Mouse (Mus musculus) limb, embryonic 10.5 days (tissue): Measurements from ENCODE around the gene Slc22a12. TPM values are rescaled to one million over a fixed set of nuclear protein-coding genes. Genes with fewer than 3 reads are reported as not detected.

Source experiments
- DNase-seq: peaks from one replicate; pipeline ENCODE4 v3.0.0-alpha.2; 2017; ENCODE audit warnings: low spot score
- H3K27ac ChIP-seq: fragments of 300-500 bp; sonication (generic); 2 replicates; pipeline ENCODE4 v1.5.1; 2016; ENCODE audit warnings: mild to moderate bottlenecking
- H3K27me3 ChIP-seq: fragments of 300-500 bp; sonication (generic); 2 replicates; pipeline ENCODE4 v1.6.1; 2016; ENCODE audit warnings: low read depth, mild to moderate bottlenecking; ENCODE audit not compliant: poor library complexity, severe bottlenecking
- H3K36me3 ChIP-seq: fragments of 300-500 bp; sonication (generic); 2 replicates; pipeline ENCODE4 v1.6.1; 2016; ENCODE audit warnings: mild to moderate bottlenecking, moderate library complexity
- H3K4me1 ChIP-seq: fragments of 300-500 bp; sonication (generic); 2 replicates; pipeline ENCODE4 v1.6.1; 2016
- H3K4me3 ChIP-seq: fragments of 300-500 bp; sonication (generic); 2 replicates; pipeline ENCODE4 v1.5.1; 2016; ENCODE audit warnings: mild to moderate bottlenecking, moderate library complexity
- H3K9me3 ChIP-seq: fragments of 300-500 bp; sonication (generic); replicated peaks from 2 replicates; pipeline ENCODE4 v1.6.1; 2016; ENCODE audit warnings: mild to moderate bottlenecking
- WGBS: fragments of 180-500 bp; shearing (Covaris S2); methylation state at CpG from one replicate; pipeline ENCODE4 v1.1.7; 2016; 5-methylcytosine and 5-hydroxymethylcytosine counted together
- polyA plus RNA-seq: library from polyadenylated mRNA; unstranded; fragments of >200 nt; fragmentation: Nextera tagmentation; extraction: Ambion mirVana; gene quantifications from 2 replicates; pipeline ENCODE4 v1.2.1, GENCODE M21; 2016

The Slc22a12 gene
- polyA plus RNA-seq, 1 experiment from 2014 or later: not detected

GRCm38 (mm10) chr19:6503926-6504655 lies 38.7 kb downstream of the Slc22a12 start:
- Histone ChIP-seq H3K9me3 (no peaks in the 10 kb centered on the region), H3K27ac (no peak overlapping the region), H3K36me3 (no peaks in the 10 kb centered on the region), H3K4me3 (no peak overlapping the region), H3K27me3 (peaks cover 94% of the 10 kb centered on the region), H3K4me1 (peaks cover 16% of the 10 kb centered on the region)
- 35% methylated on average over 16 of the region's 16 CpGs for WGBS
- DNase-seq: no peak

GRCm38 (mm10) chr19:6502543-6503319 lies 40.1 kb downstream of the Slc22a12 start:
- WGBS: 4% methylated on average over 20 of the region's 20 CpGs
- 0 out of 2 replicates have a peak overlapping the region, but pooled peaks have one; percentile 64 for H3K27ac ChIP-seq
- H3K27me3 ChIP-seq: peaks cover 100% of the 10 kb centered on the region
- H3K4me3 ChIP-seq: peak overlapping the region; percentile 53
- no peaks in the 10 kb centered on the region for H3K9me3 ChIP-seq
- no peaks in the 10 kb centered on the region for H3K36me3 ChIP-seq
- peak; percentile 88 for DNase-seq
- H3K4me1 ChIP-seq: peaks cover 23% of the 10 kb centered on the region

- Histone ChIP-seq H3K27ac (0 out of 2 replicates have a peak overlapping the region, but pooled peaks have one; percentile 64), H3K27me3 (peaks cover 100% of the 10 kb centered on the region), H3K9me3 (no peaks in the 10 kb centered on the region), H3K4me1 (peaks cover 29% of the 10 kb centered on the region), H3K4me3 (peak overlapping the region; percentile 53), H3K36me3 (no peaks in the 10 kb centered on the region)
- peak; percentile 60 for DNase-seq
- under 1% methylated on average over 25 of the region's 25 CpGs for WGBS
Measured at GRCm38 (mm10) chr19:6502035-6502541, 40.7 kb downstream of the Slc22a12 start.

- Histone ChIP-seq H3K4me1 (peaks cover 37% of the 10 kb centered on the region), H3K36me3 (no peaks in the 10 kb centered on the region), H3K27me3 (peaks cover 100% of the 10 kb centered on the region), H3K27ac (no peak overlapping the region), H3K4me3 (no peak overlapping the region), H3K9me3 (no peaks in the 10 kb centered on the region)
- DNase-seq: no peak
- WGBS: 37% methylated on average over 2 of the region's 2 CpGs
Measured at GRCm38 (mm10) chr19:6500636-6501025, 42.2 kb downstream of the Slc22a12 start.

- Histone ChIP-seq H3K27me3 (peaks cover 100% of the 10 kb centered on the region), H3K4me3 (no peak overlapping the region), H3K27ac (no peak overlapping the region), H3K36me3 (no peaks in the 10 kb centered on the region), H3K9me3 (no peaks in the 10 kb centered on the region), H3K4me1 (peaks cover 37% of the 10 kb centered on the region)
- WGBS: 56% methylated on average over 6 of the region's 6 CpGs
- DNase-seq: no peak
Measured at GRCm38 (mm10) chr19:6499860-6500635, 42.8 kb downstream of the Slc22a12 start.

GRCm38 (mm10) chr19:6498350-6499131 lies 44.3 kb downstream of the Slc22a12 start:
- H3K27ac ChIP-seq: peak overlapping the region; percentile 61; the same call in 1 of the 2 replicates
- no peak for DNase-seq
- WGBS: 5% methylated on average over 28 of the region's 38 CpGs
- peaks cover 100% of the 10 kb centered on the region for H3K27me3 ChIP-seq
- no peaks in the 10 kb centered on the region for H3K36me3 ChIP-seq
- H3K4me3 ChIP-seq: peak overlapping the region; percentile 58
- H3K9me3 ChIP-seq: no peaks in the 10 kb centered on the region
- H3K4me1 ChIP-seq: peaks cover 37% of the 10 kb centered on the region

GRCm38 (mm10) chr19:6497803-6498202 lies 45.0 kb downstream of the Slc22a12 start:
- Histone ChIP-seq H3K36me3 (no peaks in the 10 kb centered on the region), H3K4me1 (peaks cover 33% of the 10 kb centered on the region), H3K27ac (peak overlapping the region; percentile 61), H3K4me3 (peak overlapping the region; percentile 58), H3K9me3 (no peaks in the 10 kb centered on the region), H3K27me3 (peaks cover 100% of the 10 kb centered on the region)
- under 1% methylated on average over 39 of the region's 39 CpGs for WGBS
- peak; percentile 49 for DNase-seq

- Histone ChIP-seq H3K4me3 (peak overlapping the region; percentile 58), H3K27me3 (peaks cover 100% of the 10 kb centered on the region), H3K9me3 (no peaks in the 10 kb centered on the region), H3K4me1 (peaks cover 28% of the 10 kb centered on the region), H3K27ac (peak overlapping the region; percentile 61), H3K36me3 (no peaks in the 10 kb centered on the region)
- DNase-seq: peak; percentile 66
- WGBS: 2% methylated on average over 24 of the region's 39 CpGs
Measured at GRCm38 (mm10) chr19:6497150-6497801, 45.6 kb downstream of the Slc22a12 start.

GRCm38 (mm10) chr19:6496462-6497149 lies 46.2 kb downstream of the Slc22a12 start:
- Histone ChIP-seq H3K27ac (no peak overlapping the region), H3K4me1 (peaks cover 21% of the 10 kb centered on the region), H3K27me3 (peaks cover 100% of the 10 kb centered on the region), H3K36me3 (no peaks in the 10 kb centered on the region), H3K4me3 (peak overlapping the region; percentile 58), H3K9me3 (no peaks in the 10 kb centered on the region)
- whole genome bisulfite sequencing: 15% methylated on average over 6 of the region's 6 CpGs
- no peak for DNase-seq

GRCm38 (mm10) chr19:6495714-6496113 lies 47.1 kb downstream of the Slc22a12 start:
- WGBS: 38% methylated on average over 8 of the region's 8 CpGs
- H3K27ac ChIP-seq: no peak overlapping the region
- H3K36me3 ChIP-seq: no peaks in the 10 kb centered on the region
- no peak for DNase-seq
- peaks cover 100% of the 10 kb centered on the region for H3K27me3 ChIP-seq
- no peaks in the 10 kb centered on the region for H3K9me3 ChIP-seq
- H3K4me3 ChIP-seq: no peak overlapping the region
- H3K4me1 ChIP-seq: peaks cover 21% of the 10 kb centered on the region

- Histone ChIP-seq H3K4me1 (peaks cover 21% of the 10 kb centered on the region), H3K4me3 (no peak overlapping the region), H3K27ac (no peak overlapping the region), H3K36me3 (no peaks in the 10 kb centered on the region), H3K27me3 (peaks cover 94% of the 10 kb centered on the region), H3K9me3 (no peaks in the 10 kb centered on the region)
- DNase-seq: no peak
- WGBS: 60% methylated on average over 18 of the region's 18 CpGs
Measured at GRCm38 (mm10) chr19:6494504-6495170, 48.2 kb downstream of the Slc22a12 start.
